Mouse (Mus musculus) left cerebral cortex, adult 8-10 months (tissue): ENCODE measurements around the gene Galm. TPM values are rescaled to one million over a fixed set of nuclear protein-coding genes. Genes with fewer than 3 reads are reported as not detected.
"Not testable (repeated sequence)": the region's sequence is repeated elsewhere in the genome, so short reads cannot be mapped to it uniquely, and the experiment has no call there.

Experiments
- DNase-seq, 2 experiments: peaks; one replicate each; pipeline ENCODE4 v3.0.0; 2022; ENCODE audit warnings: low spot score in 2 of 2
- total RNA-seq, 4 experiments: library from RNA; stranded (reverse); gene quantifications; 2 replicates each; pipeline ENCODE4 v1.2.4; 2022

Galm gene
- total RNA-seq, 4 experiments from 2014 or later, result 2.0 to 5.7 (median 3.9) TPM

- DNase-seq, result no peak
Observed at GRCm38 (mm10) chr17:80163991-80164390, 36.7 kb downstream of the Galm start.

DNA sequence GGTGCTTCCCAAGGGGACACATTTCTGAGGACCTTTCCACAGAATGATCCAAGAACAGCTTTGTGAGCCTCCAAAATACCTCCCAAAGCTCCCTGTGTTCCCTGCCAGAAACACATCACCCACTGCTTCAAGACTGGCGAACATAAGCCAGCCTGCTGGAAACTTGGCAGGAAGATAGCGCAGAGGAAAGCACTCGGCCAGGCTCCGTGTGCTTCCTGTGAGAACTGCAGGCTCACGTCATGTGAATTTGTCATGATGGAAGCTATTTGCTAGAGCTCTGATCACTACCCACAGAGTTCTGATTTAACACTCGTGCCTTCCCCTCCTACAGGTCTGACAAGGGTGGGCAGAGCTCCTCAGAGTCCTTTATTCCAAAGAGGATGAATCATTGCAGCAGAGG lies 38.5 kb downstream of the Galm start:
- peak; percentile 23 to 91 for DNase-seq

DNA sequence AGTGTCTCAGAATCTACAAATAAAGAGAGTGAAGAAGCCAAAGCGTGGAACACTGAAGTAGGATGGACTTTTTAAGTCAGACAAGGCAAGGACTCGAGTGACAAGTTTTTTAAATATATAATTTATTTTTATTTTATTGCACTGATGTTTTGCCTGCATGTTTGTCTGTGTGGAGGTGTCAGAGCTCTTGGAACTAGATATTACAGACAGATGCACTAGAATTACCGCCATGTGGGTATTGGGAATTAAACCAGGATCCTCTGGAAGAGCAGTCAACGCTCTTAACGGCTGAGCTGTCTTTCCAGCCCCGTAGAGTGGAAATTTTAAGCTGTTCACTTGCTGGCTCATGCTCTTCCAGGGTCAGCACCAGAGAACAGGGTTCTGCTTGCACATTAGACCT lies 39.1 kb downstream of the Galm start:
- peak in 1 of 2 experiments; percentile 37 for DNase-seq

GRCm38 (mm10) chr17:80167436-80167835 lies 40.2 kb downstream of the Galm start:
- no peak for DNase-seq

DNA sequence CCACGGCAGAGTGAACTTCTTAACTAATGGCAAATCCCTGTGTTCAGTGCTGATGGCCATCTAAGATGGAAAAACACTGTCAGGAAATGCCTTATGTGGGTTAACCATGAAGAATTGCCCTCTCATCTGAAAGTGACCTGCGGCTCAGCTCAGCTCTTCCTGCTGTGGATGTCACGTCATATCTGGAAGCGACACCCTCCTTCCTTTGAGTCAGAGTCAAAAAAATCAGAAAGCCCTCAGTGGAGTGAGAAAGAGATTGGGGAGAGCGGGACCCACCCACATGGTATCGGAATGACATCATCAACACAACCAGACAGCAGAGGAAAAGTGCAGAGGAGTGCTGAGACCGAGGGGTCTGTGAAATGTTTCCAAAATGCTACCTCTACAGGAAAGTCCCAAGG lies 40.6 kb downstream of the Galm start:
- DNase-seq, result peak in 1 of 2 experiments; percentile 57

DNA sequence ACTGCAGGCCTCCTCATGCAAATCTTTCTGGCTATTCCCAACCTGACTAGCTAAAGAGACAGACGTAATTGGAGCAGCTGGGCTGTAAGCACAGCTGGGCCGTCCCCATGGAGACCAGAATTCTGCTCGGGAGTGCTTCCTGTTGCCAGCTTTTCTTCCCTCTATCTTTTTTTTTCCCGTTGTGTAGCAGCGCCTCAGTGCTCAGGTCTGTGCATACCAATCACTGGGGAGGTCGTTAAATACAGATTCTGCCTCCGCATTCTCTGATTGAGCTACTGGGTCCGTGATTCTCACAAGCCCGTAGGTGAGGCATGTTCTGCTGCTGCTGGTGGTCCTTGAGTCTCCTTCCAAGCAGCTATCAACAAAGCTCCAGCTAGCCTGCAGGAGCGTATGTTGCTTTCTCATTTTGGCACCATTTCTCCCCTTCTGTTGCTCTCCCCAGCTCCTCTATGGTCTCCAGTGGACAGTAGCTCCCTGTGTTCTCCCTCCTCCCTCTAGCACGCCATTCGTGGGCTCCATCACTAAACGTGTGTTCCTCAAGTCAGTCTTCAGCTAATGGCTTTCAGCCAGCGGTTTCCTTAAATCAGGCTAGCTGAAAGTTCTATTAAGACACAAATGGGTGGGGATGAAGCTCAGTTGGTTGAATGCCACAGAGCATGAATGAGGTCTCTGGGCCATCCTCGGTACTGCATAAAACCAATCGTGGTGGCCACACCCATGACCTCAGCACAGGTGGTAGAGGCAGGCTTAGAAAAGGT lies 41.3 kb downstream of the Galm start:
- DNase-seq, result peak; percentile 45 to 81

DNA sequence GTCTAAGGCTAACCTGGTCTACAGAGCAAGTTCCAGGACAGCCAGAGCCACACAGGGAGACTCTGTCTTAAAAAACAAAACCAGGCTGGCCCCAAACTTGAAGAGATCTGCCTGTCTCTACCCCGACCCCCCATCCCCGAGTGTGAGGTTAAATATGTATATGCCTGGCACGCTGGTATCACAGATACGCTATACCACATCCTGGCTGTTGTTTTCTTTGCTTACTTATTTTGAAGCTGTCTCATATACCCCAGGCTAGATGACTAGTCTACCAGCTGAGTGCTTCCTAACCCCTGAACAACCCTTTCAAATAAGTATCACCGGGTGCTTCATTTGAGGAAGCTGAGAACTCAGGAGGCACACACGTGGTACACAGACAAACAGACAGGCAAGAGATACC lies 42.5 kb downstream of the Galm start:
- DNase-seq, result no peak

DNA sequence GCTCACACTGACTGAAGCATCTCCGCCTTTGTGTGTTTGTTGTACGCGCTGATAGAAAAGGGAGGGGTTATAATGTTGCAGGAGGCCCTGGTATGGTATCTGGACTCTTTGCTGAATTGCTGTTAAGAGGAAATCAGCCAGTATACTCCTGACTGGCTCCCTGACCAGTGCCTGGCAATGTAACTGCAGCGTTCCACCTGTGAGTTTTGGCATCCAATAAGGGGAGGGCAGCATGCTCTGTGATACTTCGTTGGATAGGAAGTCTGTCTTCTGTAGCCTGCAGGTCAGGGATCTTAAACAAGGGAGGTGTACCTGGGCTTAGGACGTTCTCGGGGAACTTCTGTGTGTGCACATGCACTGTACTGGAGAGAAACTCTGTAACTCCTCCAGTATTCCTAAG lies 43.7 kb downstream of the Galm start:
- DNase-seq, result no peak

GRCm38 (mm10) chr17:80171948-80172347 lies 44.7 kb downstream of the Galm start:
- DNase-seq, result no peak

DNA sequence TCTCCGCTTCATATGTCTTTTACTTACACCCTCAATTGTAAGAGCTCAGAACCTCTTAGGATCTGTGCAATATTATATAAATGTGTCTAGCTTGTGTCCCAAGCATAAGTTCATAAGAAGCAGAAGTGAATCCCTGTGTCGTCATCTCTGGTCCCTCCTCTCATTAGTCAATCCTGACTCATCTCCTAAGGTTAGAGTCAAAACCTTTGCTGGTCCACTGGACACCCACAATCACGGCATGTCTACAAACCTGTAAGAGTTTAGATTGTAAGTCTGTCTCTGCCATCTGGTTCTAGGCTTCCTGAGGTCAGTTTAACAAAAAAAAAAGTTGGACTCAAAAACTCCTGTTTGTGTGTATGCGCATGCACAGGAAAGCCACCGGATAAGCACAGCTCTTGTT lies 45.5 kb downstream of the Galm start:
- DNase-seq, result no peak

- DNase-seq, result no peak
Observed at GRCm38 (mm10) chr17:80173708-80174107, 46.4 kb downstream of the Galm start.

DNA sequence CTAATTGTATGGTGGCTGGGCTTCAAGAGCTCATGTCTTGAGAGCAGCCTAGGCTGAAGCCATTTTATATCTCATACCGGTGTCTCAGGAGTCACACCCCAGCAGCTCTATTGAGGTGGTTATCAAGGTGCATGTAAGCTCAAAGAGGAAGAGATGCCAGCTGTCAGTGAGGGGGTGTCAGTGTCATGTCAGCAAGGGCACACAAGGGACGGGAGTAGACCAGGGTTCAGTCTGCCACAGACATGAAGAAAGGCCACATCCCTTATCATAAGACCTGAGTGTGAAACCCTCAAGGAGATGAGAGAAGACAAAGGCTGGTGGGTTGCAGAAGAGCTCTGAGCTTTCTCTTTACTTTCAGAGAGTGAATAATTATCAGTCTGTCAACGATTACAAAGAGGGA lies 46.9 kb downstream of the Galm start:
- DNase-seq, result no peak

DNA sequence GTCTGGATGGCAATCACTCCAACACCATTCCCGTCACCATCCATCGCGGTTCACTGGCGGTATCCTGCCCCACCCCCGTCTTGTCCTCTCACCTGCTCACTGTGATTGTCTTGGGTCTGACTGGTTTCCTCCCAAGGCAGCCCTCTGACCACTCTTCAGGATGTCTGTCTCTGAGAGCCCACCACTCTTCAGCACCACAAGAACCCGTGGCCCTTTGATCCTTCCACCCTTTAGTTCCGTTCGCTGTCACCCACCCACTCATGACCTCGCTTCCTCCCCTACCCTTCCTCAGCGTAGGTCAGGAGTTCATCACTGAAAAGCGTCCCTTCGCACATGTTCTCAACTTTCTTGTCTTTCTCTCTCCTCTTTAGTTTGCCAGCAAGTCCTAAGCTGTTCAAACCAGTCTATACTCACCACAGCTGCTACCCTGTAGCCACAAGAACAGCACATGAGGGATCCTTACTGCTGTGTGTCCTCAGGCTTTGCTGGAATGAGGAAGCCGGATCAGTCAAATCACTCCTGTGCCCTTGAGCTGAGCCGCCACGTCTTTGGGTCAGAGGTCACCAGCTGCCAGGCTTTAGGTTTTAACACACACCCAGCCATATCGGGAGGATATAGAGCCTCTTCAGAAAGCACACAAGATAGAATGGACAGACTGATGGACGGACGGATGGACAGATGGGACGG lies 47.6 kb downstream of the Galm start:
- DNase-seq, result no peak

- DNase-seq, result no peak
Observed at GRCm38 (mm10) chr17:80175386-80175739, 48.1 kb downstream of the Galm start.

DNA sequence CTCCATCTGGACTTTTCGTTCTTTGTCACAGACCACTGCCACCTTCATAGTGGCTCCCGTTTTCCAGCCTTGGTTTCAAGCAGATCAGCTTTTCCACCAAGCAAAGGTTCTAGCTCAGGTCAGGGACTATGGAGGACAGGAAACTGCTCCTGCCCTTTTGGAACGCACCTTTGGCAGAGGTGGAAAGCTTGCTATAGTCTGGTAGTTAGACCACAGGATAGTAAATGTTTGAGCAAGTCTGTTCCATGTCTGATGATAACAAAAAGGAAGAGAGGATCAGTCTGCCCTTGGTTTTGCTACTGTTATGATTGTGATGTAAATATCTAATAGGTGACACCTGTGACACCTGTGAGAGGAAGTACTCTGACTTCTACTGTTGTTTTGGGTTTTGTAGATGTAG lies 48.7 kb downstream of the Galm start:
- no peak for DNase-seq

GRCm38 (mm10) chr17:80178846-80179245 lies 51.6 kb downstream of the Galm start:
- DNase-seq, result not testable (repeated sequence)

- DNase-seq, result peak in 1 of 2 experiments; percentile 57
Observed at GRCm38 (mm10) chr17:80179959-80180358, 52.7 kb downstream of the Galm start.

GRCm38 (mm10) chr17:80180468-80180867 lies 53.2 kb downstream of the Galm start:
- DNase-seq, result peak in 1 of 2 experiments; percentile 2

GRCm38 (mm10) chr17:80183615-80184014 lies 56.3 kb downstream of the Galm start:
- no peak for DNase-seq

GRCm38 (mm10) chr17:80193075-80193474 lies 65.8 kb downstream of the Galm start:
- no peak for DNase-seq

- DNase-seq, result no peak
Observed at GRCm38 (mm10) chr17:80199160-80199778, 72.0 kb downstream of the Galm start.

DNA sequence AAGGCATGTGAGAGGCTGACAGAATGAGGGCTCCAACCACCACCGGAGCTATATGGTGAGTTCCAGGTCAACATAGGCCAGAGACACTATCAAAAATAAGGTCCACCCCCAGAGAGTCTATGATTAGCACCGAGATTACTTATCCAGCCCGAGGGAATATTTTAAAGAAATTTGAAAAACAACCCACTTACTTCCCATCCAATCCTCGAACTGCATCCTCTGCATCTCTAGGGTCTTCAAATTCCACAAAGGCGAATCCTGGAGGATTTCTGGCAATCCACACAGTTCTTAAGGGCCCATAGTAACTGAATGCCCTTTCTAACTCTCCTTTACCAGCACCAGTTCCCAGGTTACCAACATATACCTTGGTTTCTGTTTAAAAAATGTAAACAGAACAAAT lies 78.4 kb downstream of the Galm start:
- DNase-seq, result no peak

GRCm38 (mm10) chr17:80206301-80206670 lies 79.0 kb downstream of the Galm start:
- peak in 1 of 2 experiments; percentile 37 for DNase-seq
